Mouse (Mus musculus) B cell, adult 62 days (primary cell): ENCODE results near the gene P3h4. TPM values are rescaled to one million over a fixed set of nuclear protein-coding genes. Genes with fewer than 3 reads are reported as not detected.

Experiments used
- total RNA-seq: library from RNA; stranded (reverse); gene quantifications from 4 replicates; pipeline ENCODE4 v1.2.4, GENCODE M21; 2023

The P3h4 gene
- not detected in 4 replicates for total RNA-seq

GRCm38 (mm10) chr11:100414021-100414913 lies at the start of gene P3h4:
TSS of gene P3h4 (minus strand) at chr11:100414836.

GRCm38 (mm10) chr11:100441797-100442196 lies 27.2 kb upstream of the P3h4 start, which contains the start of the genes Nt5c3b and Klhl10:
TSS of gene Nt5c3b (minus strand) at chr11:100441808.
TSS of gene Klhl10 (plus strand) at chr11:100441917.

GRCm38 (mm10) chr11:100414914-100415822 lies 532 bp upstream of the P3h4 start, which contains the start of gene Fkbp10:
TSS of gene Fkbp10 (plus strand) at chr11:100415697.

GRCm38 (mm10) chr11:100397600-100398389 lies 16.8 kb downstream of the P3h4 start, which contains the start of gene Jup:
TSS of gene Jup (minus strand) at chr11:100397763.

Other genes with a start within 250 kb of the P3h4 start
- not detected in 4 replicates for gene Krt9, start 221.6 kb downstream of the P3h4 start, total RNA-seq
- not detected in 4 replicates for gene Krt14, start 207.3 kb downstream of the P3h4 start, total RNA-seq
- not detected in 4 replicates for gene Krt16, start 165.9 kb downstream of the P3h4 start, total RNA-seq
- gene Krt17, start 153.8 kb downstream of the P3h4 start, total RNA-seq: not detected in 4 replicates
- gene Krt42, start 145.0 kb downstream of the P3h4 start, total RNA-seq: not detected in 4 replicates
- gene Eif1, start 95.0 kb downstream of the P3h4 start, total RNA-seq: 2,416 to 2,657 TPM (median 2,512 TPM) in 4 replicates
- gene Gast, start 80.4 kb downstream of the P3h4 start, total RNA-seq: not detected in 4 replicates
- 2.0 to 2.6 TPM (median 2.2 TPM) in 4 replicates for gene Hap1, start 58.7 kb downstream of the P3h4 start, total RNA-seq
- 16.0 to 25.3 TPM (median 21.5 TPM) in 4 replicates for gene Jup, start 17.1 kb downstream of the P3h4 start, total RNA-seq
- gene Fkbp10, start 861 bp upstream of the P3h4 start, total RNA-seq: not detected in 4 replicates
- 53.2 to 65.6 TPM (median 58.2 TPM) in 4 replicates for gene Nt5c3b, start 27.0 kb upstream of the P3h4 start, total RNA-seq
- gene Klhl10, start 27.1 kb upstream of the P3h4 start, total RNA-seq: 1.5 to 2.8 TPM (median 2.3 TPM) in 4 replicates
- 20.2 to 23.6 TPM (median 21.0 TPM) in 4 replicates for gene Klhl11, start 57.9 kb upstream of the P3h4 start, total RNA-seq
- gene Acly, start 113.2 kb upstream of the P3h4 start, total RNA-seq: 153 to 164 TPM (median 163 TPM) in 4 replicates
- gene Ttc25, start 130.8 kb upstream of the P3h4 start, total RNA-seq: 0.39 to 1.3 TPM (median 0.70 TPM) in 4 replicates
- 146 to 163 TPM (median 154 TPM) in 4 replicates for gene Cnp, start 160.1 kb upstream of the P3h4 start, total RNA-seq
- gene Nkiras2, start 204.4 kb upstream of the P3h4 start, total RNA-seq: 18.9 to 25.1 TPM (median 22.7 TPM) in 4 replicates
- gene Dnajc7, start 205.3 kb upstream of the P3h4 start, total RNA-seq: 374 to 427 TPM (median 395 TPM) in 4 replicates